Mouse (Mus musculus): ENCODE results near the gene Colq.

Colq gene

DNA sequence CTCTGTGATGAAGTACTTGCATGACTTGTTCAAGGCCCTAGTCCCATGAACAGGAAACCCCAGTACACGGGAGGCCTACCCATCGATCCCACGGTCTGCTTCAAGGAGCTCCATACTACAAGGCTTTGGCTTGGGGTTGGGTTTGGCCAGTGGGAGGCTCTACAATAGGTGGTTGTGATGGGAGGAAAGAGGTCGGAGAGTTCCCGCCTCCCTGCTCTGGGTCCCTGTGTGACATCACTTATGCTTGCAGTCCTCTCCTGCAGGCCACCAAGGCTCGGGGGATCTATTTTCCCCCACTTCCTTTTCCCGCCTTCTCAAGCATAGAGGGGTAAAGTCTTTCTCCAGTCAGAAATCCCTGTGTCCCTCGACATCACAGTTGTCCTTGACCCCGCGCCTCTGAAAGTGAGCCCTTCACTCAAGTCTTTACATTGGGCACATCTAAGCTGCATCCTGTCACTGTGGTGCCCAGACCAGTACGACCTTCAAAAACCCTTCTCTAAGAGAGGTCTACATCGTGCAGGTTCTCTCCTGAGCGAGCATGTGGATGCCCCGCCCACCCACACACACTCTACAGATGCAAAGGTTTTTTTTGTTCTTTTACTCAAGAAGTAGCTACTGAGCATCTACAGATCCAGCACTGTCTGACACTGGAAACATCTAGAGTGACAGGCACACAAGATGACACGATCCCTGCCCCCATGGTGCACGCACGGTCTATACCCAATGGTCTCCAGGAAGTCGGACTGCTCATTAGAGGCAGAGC, 16.1 kb downstream of the Colq start:
- no peak for DNase-seq (ENCODE audit: low spot score)

DNA sequence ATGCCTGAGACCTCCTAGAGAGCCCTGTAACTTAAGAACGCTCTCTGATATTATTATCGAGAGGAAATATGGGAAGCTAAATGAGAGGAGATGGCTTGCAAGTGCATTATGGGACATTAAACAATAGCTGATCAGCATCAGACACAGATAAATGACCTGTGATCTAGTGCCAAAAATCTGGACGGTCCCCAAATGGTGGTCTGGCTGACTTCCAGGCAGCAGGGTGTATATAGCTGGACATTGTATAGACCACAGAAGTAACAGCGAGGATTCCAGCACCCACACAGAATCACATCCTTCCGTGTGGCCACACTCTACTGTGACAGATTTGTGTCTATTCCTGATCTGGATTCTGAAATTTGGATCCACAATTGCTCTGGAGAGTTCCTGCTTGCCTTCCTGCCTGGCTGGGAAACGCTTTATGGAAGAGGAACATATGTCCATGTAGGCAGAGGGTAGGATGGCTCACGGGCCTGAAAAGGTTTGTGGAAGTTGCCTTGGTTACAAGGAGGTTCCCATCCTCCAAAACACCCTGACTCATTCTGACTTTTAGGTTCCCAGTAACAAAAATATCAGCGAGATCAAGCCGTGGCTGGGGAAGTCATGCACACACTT, 18.5 kb downstream of the Colq start:
- no peak for DNase-seq (ENCODE audit: low spot score)

DNA sequence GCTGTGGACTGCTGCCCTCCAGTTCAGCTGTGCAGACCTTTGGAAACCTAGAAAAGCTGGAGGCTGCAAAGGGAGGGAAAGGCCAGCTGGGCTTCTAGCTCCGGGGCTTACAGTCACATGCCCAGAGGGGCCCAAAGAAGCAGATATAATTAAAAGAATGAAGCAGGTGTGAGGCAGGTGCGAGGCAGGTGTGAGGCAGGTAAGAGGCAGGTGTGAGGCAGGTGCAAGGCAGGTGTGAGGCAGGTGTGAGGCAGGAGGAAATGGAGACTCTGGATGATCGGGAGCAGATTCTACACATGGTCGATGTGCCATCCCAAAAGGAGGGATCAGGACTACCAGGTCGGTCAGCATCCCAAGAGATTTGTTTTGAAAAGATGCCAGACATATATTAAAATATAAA, 19.7 kb downstream of the Colq start:
- DNase-seq (ENCODE audit: low spot score): no peak

DNA sequence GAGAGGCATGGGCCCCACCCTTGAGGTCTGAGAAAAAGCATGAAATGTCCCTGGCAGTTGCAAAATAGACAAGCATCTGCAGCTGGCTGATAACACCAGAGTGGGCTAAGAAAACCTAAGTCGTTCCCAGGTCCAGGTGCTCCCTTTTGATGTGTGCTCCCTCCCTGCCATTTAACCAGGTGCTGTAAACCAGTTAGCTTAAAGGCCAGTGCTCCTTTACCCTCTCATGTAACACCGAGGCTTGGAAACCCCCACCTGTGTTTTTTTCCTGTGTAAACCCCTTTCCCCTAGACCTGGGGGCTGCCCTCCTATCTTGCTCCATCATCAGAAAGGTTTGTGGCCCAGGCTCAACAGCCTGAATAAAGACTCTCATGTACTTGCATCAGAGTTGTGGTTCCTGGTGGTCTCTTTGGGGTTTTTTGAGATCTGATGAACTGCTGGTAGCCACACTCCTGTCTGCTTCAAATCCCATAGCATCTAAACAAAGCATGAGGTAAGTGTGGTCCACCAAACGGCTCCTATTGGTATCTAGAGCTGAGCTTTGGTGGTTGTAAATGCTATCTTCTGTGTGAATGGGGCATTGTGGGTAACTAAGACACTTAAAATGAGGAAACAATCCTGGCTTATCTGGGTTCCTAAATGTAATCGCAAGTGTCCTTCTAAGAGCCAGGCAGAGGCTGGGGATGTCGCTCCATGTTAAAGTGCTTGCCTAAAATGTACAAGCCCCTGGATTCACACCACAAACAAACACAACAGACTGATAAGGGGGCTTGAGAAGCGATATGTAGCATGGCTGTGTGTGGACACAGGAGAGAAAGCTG, 20.8 kb downstream of the Colq start:
- DNase-seq (ENCODE audit: low spot score): no peak

DNA sequence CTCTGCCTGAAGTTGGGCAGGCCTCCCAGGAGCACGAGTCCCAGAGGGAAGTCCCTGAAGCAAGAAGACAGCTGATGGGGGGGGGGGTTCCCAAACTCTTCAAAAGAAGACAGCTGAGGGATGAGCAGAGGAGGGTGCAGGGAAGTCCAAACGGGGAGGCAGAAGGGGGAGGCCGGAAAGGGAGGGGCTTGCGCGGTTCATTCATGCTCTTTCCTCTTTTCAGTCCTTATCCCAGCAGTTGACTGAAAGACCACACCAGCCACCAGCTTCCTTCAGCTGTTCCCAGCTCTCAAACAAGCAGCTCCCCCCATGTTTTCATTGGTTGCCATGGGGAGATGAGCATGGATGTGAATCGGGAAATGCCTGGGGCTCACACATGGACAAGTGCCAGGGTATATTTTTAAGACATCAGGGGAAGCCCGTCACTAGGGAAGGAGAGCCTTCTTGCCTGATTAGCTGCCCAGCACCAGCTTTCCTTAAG, 22.0 kb downstream of the Colq start:
- DNase-seq (ENCODE audit: low spot score): no peak

DNA sequence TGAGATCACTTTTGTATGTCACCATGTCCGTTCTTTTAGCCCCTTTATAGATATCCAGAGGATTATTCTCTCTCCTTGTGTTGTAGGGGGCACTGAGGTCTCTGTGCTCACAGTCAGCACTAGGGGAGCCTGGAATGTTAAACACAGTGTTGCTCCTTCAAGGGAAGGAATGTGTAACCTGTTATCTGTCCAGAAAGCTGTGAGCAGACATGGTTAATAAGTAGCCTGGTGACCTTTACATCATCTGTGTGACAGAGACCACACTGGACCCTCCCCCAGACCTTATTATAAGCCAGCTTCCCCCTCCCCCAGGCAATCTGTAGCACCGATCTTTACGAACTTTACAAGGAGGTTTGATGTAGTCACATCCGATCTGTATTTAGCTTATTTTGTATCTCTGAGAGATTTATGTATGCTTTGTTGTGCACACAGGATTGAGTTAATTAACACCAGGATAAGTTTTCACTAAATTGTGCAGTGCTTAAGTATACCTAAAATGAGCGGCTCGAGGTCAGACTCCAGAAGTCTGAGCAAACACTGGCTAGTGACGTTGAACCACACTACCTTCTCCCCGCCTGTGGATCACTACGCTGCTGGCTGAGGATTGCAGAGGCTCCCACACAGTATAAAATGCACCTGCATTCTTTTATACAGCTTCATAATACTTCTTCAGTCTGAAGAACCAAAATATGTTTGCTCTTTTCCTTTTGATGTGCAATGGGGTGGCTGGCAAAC, 25.5 kb downstream of the Colq start:
- DNase-seq (ENCODE audit: low spot score): no peak

DNA sequence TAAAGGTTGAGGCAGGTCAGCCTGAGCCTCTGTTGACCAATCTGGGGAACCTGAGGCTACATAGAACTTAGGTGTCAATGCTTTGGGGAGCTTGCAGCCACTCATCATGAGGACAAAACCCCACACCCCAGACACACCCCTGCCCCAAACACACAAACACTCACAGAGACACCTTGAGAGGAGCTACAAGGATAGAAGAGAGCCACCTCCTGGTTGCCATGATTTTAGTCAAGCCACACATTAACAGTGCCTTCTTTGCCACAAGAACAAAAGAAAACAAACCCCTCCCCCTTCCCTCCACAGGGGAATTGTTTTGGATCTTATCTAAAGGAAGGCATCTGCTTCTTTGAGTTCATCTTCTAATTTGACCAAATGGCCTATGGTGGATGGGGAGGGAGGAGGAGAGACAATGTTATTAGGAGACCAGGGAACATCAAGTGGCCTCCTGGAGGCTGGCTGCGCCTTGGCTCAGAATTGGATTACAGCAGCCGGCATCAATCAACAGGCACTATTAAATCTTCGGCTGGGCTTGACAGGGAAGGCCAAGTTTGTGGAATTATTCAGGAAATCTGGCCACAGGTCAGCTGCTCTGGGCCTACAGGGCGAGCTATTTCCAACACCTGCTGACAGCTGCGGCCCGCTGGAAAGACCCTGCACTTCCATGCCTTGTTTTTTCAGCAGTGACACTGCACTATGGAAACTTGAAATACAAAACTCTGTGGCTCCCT, 26.5 kb downstream of the Colq start:
- peak; percentile 52 for DNase-seq (ENCODE audit: low spot score)

DNA sequence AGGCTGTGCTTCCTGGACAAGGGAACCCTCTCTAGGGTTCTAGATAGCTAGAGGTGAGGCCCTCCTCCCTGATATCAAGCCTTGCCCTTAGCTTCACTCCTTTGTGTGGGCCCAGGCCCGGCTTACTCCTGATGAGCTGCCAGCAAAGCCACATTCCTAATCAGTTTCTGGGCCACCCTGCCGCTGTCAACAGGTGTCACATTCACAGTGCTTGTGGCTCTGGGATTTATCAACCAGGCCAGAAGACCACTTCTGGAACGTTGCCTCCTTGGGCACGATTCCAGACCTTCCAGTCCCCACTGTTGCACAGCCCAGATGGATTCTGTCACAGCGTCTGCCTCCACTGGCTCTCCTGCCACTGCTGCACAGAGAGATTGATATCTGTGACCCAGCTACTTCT, 30.3 kb downstream of the Colq start:
- no peak for DNase-seq (ENCODE audit: low spot score)

DNA sequence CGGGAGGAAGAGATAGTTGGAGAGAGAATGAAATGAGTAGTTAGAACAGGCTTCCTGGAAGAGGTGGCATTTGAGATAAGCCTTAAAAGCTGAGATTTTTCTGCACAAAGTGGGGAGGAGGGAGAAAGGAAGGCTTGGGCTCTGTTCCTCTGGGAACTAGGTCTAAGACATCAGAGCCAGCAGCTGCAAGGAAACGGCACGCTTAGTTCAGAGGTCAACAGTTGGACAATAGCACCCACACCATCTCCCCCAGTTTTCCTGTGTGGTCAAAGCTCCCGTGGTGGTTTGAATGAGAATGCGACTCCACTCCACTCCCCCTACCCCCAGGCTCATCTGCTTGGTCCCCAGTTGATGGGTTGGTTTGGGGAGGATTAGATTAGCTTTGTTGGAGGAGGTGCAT, 31.9 kb downstream of the Colq start:
- DNase-seq (ENCODE audit: low spot score): no peak

DNA sequence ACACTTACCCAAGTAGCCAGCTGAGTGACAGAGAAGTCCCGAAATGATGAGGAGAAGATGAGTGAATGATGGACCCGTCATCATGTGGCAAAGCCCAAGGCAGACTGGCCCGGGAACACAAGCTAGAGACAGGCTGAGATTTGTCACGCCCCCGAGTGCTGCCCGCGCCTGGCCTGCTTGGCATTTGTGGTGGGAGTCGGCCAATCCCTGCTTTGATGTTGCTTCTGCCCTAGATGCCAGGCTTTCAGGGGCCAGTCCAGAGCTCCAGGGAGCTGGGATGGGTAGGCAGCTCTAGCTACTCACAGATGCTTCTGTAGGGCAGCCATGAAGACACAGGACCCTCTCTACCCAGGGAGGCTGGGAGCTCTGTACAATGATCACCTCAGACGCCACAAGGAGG, 33.4 kb downstream of the Colq start:
- DNase-seq (ENCODE audit: low spot score): no peak

DNA sequence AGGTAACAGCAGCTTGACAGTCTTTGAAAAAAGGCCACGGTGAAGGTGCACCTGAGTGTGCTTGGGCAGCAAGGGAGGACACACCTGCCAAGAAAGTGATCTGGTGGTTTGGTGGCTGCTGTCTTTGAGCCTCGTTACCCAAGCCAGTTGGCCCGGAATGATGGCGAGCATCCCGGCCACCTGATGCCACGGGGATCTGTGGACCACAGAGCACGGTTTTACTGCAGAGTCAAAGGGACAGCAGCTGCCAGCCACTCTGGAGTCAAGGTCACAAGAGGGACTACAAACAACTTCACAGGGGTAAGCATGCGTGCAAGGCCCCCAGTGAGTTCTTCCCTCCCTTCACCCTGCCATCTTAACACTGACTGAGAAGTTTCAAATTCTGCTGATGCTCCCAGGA, 33.9 kb downstream of the Colq start:
- DNase-seq (ENCODE audit: low spot score): no peak

DNA sequence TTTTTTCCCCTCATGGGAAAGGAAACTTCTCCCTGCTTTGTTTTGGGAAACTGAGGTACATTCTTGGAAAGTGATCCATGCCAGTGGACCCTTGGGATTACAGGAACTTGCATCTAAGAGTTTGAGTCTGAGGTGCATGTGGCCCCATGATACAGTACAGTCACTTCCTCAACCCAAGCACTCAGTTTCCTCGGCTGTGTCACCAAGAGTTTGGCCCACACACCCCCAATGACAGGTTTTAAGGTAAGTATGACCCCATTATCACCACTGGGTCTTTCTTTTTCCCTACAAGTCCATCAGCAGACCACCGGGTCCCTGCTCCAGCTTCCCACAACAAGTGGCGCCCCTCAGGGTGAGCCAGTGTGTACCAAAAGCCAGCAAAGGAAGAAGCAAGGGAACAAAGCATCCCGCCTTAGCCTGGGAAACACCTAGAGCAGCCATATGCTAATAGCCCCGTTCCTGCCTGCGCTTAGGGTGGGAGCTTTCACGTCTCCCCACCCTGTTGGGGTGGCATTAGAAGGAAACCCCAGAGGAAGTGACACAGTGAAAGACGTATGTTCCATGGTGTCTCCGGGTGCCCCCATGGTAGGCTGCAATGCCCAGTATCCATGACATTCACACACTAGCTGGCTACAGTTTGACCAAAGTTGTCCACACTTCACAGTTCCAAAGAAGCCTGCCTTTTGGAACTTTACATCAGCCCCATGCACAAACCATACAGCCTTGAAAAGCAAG, 34.5 kb downstream of the Colq start:
- no peak for DNase-seq (ENCODE audit: low spot score)

DNA sequence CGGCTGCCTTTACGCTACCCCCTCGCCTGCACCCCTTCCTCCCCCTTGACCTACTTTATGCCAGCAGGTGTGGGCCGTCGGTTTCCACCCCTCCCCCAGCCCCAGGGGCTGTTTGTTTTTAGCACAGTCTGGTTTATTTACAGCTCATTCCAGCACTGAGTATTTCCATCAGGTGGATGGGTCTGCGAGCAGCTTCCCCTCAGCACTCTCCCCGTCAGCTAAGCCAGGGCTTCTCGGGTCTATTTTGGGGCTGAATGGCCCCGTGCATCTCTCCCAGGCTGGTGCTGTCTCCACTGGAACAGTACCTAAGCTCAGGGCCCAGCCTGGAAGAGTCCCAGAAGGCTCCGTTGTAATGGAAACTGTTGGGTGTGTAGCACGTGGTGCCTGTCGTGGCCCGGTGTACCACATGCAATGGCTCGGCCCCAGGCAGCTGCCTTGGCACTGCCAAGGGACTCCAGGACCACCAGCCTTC, 35.1 kb downstream of the Colq start:
- DNase-seq (ENCODE audit: low spot score): no peak

DNA sequence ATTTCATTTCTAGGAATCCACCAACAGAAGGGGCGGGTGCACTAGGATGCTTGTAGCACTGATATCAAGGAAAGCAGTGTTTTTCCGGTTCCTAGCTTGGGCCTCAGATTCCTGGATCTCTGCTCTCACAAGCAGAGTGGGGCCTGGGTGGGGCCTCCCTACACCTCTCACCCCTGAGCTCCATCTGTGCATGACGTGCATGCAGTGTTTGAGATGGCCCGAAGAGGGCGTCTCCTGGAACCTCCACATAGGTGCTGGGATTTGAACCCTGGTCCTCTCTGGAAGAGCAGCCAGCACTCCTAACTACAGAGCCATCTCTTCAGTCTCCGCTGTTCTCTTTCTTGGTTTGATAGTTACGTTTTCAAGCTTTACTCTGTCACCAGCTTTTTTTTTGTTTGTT, 36.1 kb downstream of the Colq start:
- DNase-seq (ENCODE audit: low spot score): no peak

DNA sequence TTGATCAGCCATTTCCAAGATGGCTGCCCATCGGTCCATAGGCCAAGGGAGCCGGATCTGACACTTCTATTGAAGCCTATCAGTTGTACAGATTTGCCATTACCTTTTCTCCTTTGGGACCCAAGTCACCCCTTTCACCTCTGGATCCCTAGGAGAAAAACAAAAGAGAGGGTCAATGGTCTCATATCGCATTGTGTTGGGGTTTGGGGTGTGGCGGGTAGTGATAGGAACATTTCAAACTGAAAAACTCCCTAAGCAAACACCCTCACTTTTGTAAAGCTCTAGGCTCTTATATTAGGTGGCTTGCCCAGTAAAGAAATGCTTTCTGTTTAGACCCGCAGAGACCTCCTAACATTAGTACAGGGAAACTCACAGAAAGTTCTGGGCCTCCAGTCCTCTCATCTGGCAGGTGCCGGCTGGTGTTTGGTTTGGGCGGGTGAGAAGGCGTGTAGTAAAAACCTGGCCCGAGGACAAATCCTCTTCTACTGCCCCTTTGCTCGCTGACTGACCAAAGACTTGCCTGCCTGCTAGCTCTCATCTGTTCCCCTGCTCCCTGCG, 47.2 kb downstream of the Colq start:
- no peak for DNase-seq (ENCODE audit: low spot score)

DNA sequence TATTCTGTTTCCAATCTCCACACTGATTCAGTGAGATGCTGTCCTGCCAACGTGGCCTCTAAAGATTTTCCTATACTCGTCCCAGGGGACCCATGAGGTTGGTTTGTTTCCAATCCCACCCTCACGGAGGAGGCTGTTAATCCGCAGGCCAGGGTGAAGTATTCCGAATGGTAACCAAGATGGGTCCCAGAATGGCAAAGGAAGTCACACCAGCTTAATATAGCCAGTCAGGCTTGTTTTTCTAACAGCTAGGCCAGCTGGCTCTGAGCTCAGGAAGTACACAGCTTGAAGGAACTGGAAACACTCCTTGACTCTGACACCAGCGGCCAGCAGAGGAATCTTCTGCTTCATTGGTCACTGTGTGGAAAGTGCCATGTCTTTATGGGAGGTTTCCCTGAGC, 53.8 kb downstream of the Colq start:
- DNase-seq (ENCODE audit: low spot score): no peak

DNA sequence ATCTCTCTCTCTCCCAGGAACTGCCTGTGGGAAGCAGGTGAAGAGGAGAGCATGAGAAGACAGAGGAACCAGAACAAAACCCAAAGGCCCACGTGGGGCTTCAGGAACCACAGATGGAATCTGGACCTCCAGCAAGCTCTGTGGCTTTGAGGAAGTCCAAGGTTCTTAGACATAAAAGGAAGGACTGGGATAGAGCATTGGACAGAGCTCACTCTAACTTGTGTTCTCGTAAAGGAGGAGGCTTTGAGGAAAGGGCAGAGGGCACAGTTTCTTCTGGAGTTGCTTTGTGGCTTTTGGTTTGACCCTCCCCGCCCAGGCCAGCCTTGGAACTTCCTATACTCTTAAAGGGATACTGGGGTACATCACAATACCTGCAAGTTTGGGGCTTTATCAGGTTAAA, 58.5 kb downstream of the Colq start:
- no peak for DNase-seq (ENCODE audit: low spot score)

DNA sequence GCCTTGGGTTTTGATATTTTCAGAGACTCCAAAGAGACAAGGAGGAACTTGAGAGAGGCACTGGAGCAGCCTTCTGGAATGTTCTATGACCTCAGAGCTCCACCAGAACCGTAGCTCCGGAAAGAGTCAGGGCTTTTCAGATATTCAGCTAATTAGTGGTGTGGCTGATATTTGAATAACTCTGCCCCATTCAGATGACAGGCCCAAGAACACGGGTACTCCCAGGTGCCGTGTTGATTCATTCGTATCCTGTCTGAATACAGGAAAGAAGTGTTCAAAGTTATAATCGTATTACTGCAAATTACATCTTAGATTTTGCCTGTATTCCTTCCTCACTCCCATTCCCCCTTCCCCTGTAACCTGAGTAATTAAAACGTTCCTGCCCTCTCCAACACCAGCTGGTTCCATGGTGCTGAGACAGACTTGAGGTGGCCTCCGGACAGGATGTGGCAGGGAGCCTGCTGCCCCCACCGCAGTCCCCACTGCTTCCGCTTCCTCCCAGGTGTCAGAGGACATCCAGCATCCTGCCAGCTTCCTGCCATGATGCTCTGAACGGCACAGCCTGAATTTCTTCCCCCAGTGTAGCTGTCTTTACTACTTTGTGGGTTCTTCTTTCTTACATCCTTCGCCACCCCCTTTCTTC, 59.5 kb downstream of the Colq start:
- DNase-seq (ENCODE audit: low spot score): no peak

DNA sequence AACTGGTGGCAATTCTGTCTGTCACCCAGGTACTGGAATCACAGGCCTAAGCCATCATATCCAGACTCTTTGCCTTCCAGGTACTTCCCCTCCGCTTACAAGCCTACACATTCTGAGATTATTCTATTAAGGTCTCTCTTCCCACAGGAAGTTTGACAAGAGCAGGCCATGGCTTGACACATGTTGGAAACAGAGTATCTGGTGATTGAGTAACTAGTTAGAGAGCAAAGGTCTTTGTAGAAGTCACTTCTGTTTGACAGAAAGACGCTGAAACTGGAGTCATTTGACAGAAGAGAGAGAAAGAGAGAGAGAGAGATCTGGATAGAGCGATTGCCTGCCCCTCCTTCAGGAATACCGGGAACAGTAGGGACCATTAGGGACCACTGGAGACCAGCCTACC, 60.3 kb downstream of the Colq start:
- no peak for DNase-seq (ENCODE audit: low spot score)
